Mouse (Mus musculus): ENCODE measurements around the gene Rsbn1.
A peak's percentile ranks its signal among the peaks of the same experiment; 100 is the strongest.

The Rsbn1 gene

DNA sequence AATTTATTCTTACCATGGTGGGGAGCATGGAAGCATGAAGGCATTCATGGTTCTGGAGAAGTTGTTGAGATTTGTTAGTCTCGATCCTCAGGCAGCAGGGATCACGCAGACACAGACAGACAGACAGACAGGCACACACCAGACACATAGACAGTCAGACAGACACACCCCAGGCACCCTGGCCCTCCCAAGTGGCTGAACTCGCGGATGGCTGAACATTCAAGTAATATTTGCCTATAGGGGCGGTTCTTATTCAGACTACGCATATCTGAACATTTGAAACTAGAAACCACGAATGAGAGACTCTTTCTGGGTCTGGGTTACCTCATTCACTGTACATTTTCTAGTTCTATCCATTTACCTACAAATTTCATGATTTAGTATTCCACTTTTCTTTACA, 34.7 kb downstream of the Rsbn1 start:
- no peak for DNase-seq (ENCODE audit: low spot score)

GRCm38 (mm10) chr3:103960622-103961021, 46.7 kb downstream of the Rsbn1 start:
- no peak for DNase-seq (ENCODE audit: low spot score)

DNA sequence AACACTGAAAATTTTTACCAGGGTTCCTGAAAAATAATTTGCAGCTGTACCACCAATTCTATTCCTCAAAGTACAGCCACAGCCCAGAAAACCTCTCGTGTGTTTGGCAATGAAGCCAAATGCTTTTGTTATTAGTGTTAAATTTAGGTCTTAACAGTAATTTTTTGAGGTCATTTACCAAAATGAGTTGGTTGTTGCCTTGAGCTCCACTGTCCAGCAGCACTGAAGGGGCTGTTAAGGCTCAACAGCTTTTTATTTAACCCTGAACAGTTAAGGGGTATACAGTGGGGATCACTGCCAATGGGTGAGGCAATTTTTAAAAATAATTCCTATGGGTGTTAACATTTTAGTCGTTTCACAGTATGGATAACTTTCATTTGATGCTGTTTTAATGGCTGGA, 53.3 kb downstream of the Rsbn1 start:
- DNase-seq (ENCODE audit: low spot score): no peak

DNA sequence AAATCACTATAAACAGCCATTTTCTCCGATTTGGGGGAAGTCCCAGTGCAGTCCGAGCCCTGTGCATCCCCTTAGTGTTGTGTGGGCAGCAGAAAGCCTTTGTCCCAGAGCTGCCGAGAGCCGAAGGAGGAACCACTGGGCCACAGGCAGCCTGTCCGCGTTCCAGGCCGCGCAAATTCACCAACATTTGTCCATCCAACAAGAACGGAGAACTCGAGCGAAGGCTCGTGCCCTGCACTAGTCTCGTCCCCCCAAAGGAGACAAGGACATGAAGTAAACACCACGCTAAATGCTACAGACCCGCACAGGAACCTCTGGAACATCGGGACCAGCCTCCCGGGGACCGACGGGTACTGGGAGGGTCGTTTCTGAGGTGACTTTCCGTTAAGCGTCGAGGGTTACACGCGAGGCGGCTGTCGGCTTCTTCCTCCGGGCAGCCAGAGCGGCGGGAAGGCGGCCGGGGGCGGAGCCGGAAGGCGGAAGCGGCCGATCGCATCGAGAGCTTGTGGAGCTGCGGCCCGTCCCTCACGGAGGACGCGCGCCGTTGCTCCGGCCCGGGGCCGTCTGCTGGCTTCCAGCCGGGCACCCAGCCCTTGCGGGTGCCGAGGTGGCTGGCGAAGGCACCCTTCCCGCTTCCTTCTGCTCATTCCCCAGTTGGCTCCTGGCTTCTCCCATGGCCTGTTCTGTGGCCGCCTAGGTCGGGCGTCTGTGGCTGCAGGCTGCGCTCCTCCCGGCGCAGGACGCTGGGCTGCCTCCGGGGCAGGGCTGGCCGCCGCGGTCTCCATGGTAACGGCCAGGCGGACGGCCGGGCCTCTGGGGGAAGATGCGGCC, 54.2 kb downstream of the Rsbn1 start, which contains the start of gene Phtf1:
Gene Phtf1, plus strand, starts transcription at position 250 of the 831 bp plus-strand sequence.
- DNase-seq (ENCODE audit: low spot score): peak; percentile 85

DNA sequence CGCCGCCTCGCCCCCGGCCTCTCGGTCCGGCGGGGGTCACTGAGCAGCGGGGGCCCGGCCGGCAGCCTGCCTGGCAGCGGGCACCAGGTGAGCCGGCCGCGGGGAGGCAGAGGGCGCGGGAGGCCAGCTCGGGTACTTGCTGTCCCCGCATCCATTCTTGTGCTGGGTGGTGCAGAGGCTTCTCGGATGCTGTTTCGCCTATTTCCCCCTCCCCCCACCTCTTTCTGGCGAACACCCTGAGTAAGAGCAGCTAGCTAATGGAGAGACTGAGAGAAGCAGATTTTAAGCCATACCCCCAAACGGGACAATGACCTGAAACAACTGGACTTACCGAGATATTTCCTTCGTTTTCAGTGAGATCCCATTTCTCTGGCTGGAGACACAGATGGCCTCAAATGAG, 54.8 kb downstream of the Rsbn1 start:
- DNase-seq (ENCODE audit: low spot score): peak; percentile 61

GRCm38 (mm10) chr3:103971157-103971556, 57.2 kb downstream of the Rsbn1 start:
- DNase-seq (ENCODE audit: low spot score): peak; percentile 42

GRCm38 (mm10) chr3:103984556-103984955, 70.6 kb downstream of the Rsbn1 start:
- peak; percentile 70 for DNase-seq (ENCODE audit: low spot score)

GRCm38 (mm10) chr3:103985194-103985593, 71.3 kb downstream of the Rsbn1 start:
- DNase-seq (ENCODE audit: low spot score): peak; percentile 56

- DNase-seq (ENCODE audit: low spot score): no peak
Observed at GRCm38 (mm10) chr3:103987831-103988432, 74.0 kb downstream of the Rsbn1 start.

- DNase-seq (ENCODE audit: low spot score): no peak
Observed at GRCm38 (mm10) chr3:103989352-103989751, 75.4 kb downstream of the Rsbn1 start.

GRCm38 (mm10) chr3:103991271-103991670, 77.4 kb downstream of the Rsbn1 start:
- no peak for DNase-seq (ENCODE audit: low spot score)

GRCm38 (mm10) chr3:103998724-103999123, 84.8 kb downstream of the Rsbn1 start:
- no peak for DNase-seq (ENCODE audit: low spot score)

- DNase-seq (ENCODE audit: low spot score): no peak
Observed at GRCm38 (mm10) chr3:104006896-104007466, 93.1 kb downstream of the Rsbn1 start.

GRCm38 (mm10) chr3:104007479-104007878, 93.6 kb downstream of the Rsbn1 start:
- DNase-seq (ENCODE audit: low spot score): no peak

- DNase-seq (ENCODE audit: low spot score): no peak
Observed at GRCm38 (mm10) chr3:104009924-104010662, 96.2 kb downstream of the Rsbn1 start.

DNA sequence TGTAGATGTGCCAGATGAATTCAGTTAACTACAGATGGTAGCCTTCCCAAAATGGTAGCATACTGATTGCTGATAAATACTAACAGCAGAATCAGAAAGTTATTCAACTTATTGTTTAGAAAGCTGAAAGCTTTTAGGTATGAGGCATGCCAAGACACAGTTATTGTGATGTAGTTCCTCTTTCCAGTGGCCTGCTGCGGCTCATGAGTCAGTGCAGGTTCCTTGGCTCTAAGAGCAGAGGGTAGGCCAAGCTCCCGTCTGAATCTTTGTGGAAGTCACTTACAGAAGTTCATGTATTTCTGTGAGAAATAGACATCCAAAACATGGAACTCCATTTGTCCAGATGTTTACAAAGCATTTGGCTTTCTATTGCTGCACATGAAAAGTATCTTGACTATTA, 98.1 kb downstream of the Rsbn1 start:
- DNase-seq (ENCODE audit: low spot score): no peak
